Mouse (Mus musculus) left cerebral cortex, adult 2 months (tissue): Measurements from ENCODE around the gene Sbk2. TPM values are rescaled to one million over a fixed set of nuclear protein-coding genes. Genes with fewer than 3 reads are reported as not detected.

Experiments used
- DNase-seq, 2 experiments: peaks; one replicate each; pipeline ENCODE4 v3.0.0; 2021 to 2022; ENCODE audit warnings: low spot score in 2 of 2, mixed read lengths in 1 of 2; ENCODE audit errors: extremely low spot score in 1 of 2
- H3K27ac ChIP-seq: fragments of 200-600 bp; 2 replicates; pipeline ENCODE4 v1.8.1; 2022
- H3K4me3 ChIP-seq: fragments of 200-600 bp; 2 replicates; pipeline ENCODE4 v1.8.1; 2022
- CTCF ChIP-seq: fragments of 200-600 bp; IDR thresholded peaks from 2 replicates; pipeline ENCODE4 v1.8.1; 2022; ENCODE audit warnings: antibody characterized with exemption, mild to moderate bottlenecking, moderate library complexity
- intact Hi-C: fragments of 180-260 bp; cut with DNase I; formaldehyde crosslinking; loops from one replicate; pipeline ENCODE4 v1.15.1; 2025
- total RNA-seq, 2 experiments: library from RNA; stranded (reverse); gene quantifications; 2 replicates each; pipeline ENCODE4 v1.2.3; 2021

Sbk2 gene
- total RNA-seq, 2 experiments from 2014 or later, result 0.91 TPM; not detected in 1

- Histone ChIP-seq H3K27ac (no peak overlapping the region), H3K4me3 (no peak overlapping the region)
- intact Hi-C loops, result no loop called here
- no peak for TF ChIP-seq CTCF
- DNase-seq, result no peak
These were observed 16.4 kb downstream of the Sbk2 start for GRCm38 (mm10) chr7:4947855-4948254.

- peak overlapping the region; percentile 70 for H3K27ac ChIP-seq
- intact Hi-C loops, result loop anchor here (1.0 to 5.0 kb wide), 4 partner anchors 21 to 386 kb away; partner anchors contain the start of genes Sbk2 and Zfp579
- peak overlapping the region; percentile 49 for H3K4me3 ChIP-seq
- DNase-seq, result peak; percentile 90 to 93
- peak; percentile 98 for TF ChIP-seq CTCF
These were observed 20.9 kb downstream of the Sbk2 start for GRCm38 (mm10) chr7:4943223-4943815.

DNA sequence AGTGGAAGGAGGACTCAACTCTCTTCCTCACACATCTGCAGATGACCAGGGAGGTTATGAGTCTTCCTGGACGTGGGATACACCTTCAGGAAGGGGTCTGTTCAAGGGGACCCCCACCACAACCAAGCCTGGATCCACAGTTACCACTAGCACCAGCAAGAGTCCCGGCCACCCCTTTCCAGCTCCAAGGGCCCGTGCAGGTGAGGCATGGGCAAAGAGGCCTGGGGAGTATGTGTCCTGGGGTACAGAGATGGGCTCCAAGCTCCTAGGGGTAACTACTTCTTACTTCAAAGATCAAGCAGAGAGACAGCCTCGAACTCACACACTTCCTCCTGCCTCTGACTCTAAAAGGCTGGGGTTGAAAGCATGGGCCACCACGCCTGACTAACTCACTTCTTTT lies 21.5 kb downstream of the Sbk2 start:
- intact Hi-C loops, result loop anchor here (1.0 to 5.0 kb wide), 4 partner anchors 22 to 385 kb away; partner anchors contain the start of genes Sbk2 and Zfp579
- Histone ChIP-seq H3K4me3 (no peak overlapping the region), H3K27ac (no peak overlapping the region)
- no peak for DNase-seq
- no peak for TF ChIP-seq CTCF

DNA sequence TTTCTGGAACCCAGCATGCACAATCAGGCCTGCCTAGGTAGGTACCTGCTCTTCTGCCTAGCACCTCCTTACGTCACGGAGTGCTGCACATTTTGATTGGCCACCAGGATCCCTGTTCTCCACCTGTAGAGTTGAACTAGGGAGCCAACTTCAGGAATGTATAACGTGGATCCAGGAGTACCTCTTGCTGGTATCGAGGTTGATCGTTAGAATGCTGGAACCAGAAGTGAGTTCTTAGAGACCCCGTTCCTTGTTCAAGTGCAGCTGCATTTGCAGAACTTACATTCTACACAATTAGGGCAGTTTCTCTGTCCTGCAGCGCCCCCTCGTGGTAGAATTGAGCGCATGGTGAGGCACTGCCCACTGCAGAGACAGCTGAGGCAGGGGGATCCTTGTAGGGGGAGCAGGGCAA lies 24.1 kb downstream of the Sbk2 start:
- no peak overlapping the region for H3K4me3 ChIP-seq
- TF ChIP-seq CTCF, result peak; percentile 85
- DNase-seq, result peak; percentile 74 to 81
- intact Hi-C loops, result loop anchor here (1.0 to 5.0 kb wide), 3 partner anchors 29 to 383 kb away; partner anchors contain the start of gene Zfp579
- no peak overlapping the region for H3K27ac ChIP-seq

DNA sequence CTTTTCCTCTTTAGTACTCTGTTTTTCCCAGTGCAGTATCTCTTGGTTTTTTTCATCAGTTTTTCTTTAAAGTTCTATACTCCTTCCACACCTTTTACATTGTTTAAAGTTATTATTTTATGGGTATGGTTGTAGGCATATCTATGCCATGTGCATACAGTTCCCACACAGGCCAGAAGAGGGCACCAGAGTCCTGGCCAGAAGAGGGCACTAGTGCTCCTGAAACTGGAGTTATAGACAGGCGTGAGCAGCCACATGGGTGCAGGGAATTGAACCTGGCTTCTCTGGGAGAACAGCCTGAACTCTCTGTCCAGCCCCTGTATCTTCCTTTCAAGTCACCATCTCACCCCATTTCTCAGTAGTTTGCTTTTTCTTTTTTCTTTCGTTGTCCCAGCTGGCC lies 25.8 kb downstream of the Sbk2 start:
- TF ChIP-seq CTCF, result peak; percentile 92
- no peak overlapping the region for H3K4me3 ChIP-seq
- DNase-seq, result peak; percentile 52 to 68
- H3K27ac ChIP-seq, result no peak overlapping the region
- intact Hi-C loops, result loop anchor here (2.0 kb wide), 1 partner anchor 72 kb away; no protein-coding TSS in a partner anchor

DNA sequence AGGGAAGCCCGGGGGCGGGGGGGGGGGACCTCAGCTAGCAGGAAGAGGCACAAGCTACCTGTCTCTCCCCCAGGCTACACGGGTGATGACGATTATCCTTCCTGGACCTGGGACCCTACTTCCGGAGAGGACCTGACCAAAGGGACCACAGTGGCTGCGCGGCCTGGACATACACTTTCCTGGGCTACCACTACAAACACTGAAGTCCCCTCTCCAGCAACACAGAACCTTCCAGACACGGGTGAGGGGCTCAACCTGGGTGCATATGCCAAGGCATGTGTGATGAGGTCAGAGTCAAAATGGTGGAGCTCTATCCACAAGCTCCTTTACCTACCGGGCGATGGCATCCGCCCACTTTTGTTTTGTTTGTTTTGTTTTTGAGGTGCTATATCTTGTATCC lies 26.8 kb downstream of the Sbk2 start:
- TF ChIP-seq CTCF, result no peak
- intact Hi-C loops, result no loop called here
- DNase-seq, result no peak
- no peak overlapping the region for H3K27ac ChIP-seq
- no peak overlapping the region for H3K4me3 ChIP-seq

- Histone ChIP-seq H3K4me3 (no peak overlapping the region), H3K27ac (no peak overlapping the region)
- intact Hi-C loops, result no loop called here
- DNase-seq, result no peak
- TF ChIP-seq CTCF, result no peak
These were observed 27.4 kb downstream of the Sbk2 start for GRCm38 (mm10) chr7:4936832-4937231.

DNA sequence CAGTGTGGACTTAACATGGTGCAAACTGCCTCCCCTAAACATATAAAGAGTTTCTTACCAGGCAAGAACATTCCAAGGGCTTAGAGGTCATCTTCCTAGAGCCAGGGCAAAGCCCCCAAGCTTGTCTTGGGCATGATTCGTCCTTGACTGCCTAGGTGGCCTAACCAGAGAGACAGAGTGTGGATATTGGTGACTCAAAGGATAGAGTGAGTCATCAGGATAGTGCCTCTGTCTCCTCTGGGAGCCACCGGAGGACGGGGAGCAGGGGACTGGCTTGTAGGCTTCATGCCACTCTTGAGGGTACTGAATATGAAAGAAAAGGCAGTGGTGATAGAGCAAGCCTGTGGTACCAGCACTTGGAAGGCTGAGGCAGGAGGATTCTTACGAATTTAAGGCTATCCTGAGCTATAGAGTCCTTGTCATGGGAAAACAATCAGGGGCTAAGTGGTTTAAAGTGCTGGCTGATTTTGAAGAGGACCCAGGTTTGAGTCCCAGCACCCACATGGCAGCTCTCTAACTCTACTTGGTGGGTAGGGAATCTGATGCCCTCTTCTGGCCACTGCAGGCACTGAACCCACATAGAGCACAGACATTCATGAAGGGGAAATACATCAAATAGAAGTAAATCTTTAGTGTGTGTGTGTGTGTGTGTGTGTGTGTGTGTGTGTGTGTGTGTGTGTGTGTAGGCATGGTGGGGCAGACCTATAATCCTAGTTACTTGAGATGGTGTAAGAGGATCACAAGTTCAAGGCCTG lies 29.9 kb downstream of the Sbk2 start:
- Histone ChIP-seq H3K4me3 (no peak overlapping the region), H3K27ac (no peak overlapping the region)
- DNase-seq, result no peak
- TF ChIP-seq CTCF, result peak; percentile 5; the same call in 1 of the 2 replicates
- intact Hi-C loops, result no loop called here

GRCm38 (mm10) chr7:4933103-4933502 lies 31.1 kb downstream of the Sbk2 start:
- H3K4me3 ChIP-seq, result no peak overlapping the region
- DNase-seq, result no peak
- H3K27ac ChIP-seq, result no peak overlapping the region
- intact Hi-C loops, result no loop called here
- no peak for TF ChIP-seq CTCF

DNA sequence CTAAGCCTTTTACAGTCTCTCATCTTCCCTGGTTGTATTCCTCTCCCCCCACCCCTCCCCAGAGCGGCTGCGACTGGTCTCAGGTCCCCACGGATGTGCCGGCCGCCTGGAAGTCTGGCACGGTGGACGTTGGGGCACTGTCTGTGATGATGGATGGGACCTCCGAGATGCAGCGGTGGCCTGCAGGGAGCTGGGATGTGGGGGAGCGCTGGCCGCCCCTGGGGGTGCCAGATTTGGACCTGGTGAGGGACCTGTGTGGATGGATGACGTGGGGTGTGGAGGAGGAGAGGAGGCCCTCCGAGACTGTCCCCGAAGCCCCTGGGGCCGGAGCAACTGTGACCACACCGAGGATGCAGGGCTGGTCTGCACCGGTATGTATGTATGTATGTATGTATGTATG lies 35.9 kb downstream of the Sbk2 start:
- no peak for TF ChIP-seq CTCF
- intact Hi-C loops, result no loop called here
- no peak overlapping the region for H3K27ac ChIP-seq
- no peak for DNase-seq
- no peak overlapping the region for H3K4me3 ChIP-seq

DNA sequence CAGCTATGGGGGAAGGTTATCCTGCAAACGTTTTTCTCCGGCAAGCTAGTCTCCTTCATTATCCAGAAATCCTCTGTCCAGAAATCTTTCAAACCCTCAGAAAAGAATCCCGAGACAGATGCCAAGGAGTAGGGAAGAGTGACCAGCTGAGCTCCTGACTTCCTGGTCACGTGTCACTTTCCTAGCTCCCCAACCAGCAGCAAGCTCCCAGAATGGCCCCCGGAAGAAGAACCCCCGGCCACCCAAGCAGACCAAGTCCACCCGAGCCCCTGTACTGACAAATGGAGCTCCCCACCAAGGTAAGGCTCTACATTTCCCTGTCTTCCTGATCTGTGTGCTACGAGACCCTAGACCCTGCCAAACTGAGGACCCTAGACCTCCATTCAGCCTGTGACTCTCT lies 36.5 kb downstream of the Sbk2 start:
- no peak overlapping the region for H3K27ac ChIP-seq
- intact Hi-C loops, result no loop called here
- DNase-seq, result no peak
- H3K4me3 ChIP-seq, result no peak overlapping the region
- TF ChIP-seq CTCF, result no peak

DNA sequence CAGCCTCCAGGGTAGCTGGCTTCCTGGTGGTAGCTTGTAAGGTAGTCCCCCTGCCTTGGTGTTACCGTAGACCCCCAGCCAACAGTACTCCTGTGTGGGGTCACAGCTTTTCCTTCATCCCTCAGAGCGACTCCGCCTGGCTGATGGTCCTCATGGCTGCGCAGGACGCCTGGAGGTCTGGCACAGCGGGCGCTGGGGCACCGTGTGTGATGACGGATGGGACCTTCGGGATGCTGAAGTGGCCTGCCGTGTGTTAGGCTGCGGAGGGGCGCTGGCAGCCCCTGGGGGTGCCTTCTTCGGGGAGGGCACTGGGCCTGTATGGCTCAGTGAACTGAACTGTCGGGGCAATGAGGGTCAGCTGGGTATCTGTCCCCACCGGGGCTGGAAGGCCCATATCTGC lies 37.4 kb downstream of the Sbk2 start:
- Histone ChIP-seq H3K27ac (no peak overlapping the region), H3K4me3 (no peak overlapping the region)
- intact Hi-C loops, result no loop called here
- no peak for DNase-seq
- TF ChIP-seq CTCF, result no peak
